Mouse (Mus musculus) MEL (cell line): Measurements from ENCODE around the gene Krtcap2.

Experiments used
- CTCF ChIP-seq, 3 experiments: IDR thresholded peaks in 2 of 3; conservative IDR thresholded peaks in 1 of 3; 2 replicates each; pipeline ENCODE4 v1.5.1; 2011 to 2012; ENCODE audit warnings: low read length in 3 of 3, low read depth in 2 of 3, mild to moderate bottlenecking in 2 of 3, improper control_type of control experiment in 1 of 3, inconsistent platforms in 1 of 3, mixed read lengths in 1 of 3, moderate library complexity in 1 of 3; ENCODE audit not compliant: control insufficient read depth in 1 of 3, insufficient read depth in 1 of 3, poor library complexity in 1 of 3, severe bottlenecking in 1 of 3
- ZKSCAN1 ChIP-seq: IDR thresholded peaks from 2 replicates; pipeline ENCODE4 v1.6.1; 2012; ENCODE audit warnings: low read depth, mild to moderate bottlenecking, inconsistent platforms, low read length, improper control_type of control experiment, moderate library complexity

DNA sequence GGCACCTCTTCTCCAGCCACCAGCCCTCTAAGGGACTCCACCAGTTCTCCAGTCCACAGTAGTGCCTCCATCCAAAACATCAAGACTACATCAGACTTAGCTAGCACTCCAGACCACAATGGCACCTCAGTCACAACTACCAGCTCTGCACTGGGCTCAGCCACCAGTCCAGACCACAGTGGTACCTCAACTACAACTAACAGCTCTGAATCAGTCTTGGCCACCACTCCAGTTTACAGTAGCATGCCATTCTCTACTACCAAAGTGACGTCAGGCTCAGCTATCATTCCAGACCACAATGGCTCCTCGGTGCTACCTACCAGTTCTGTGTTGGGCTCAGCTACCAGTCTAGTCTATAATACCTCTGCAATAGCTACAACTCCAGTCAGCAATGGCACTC, 15.2 kb upstream of the Krtcap2 start:
- TF ChIP-seq CTCF (IDR thresholded peaks at IDR 0.05 in 2 of 3, conservative IDR thresholded peaks at IDR 0.05 in 1 of 3; ENCODE audit: control insufficient read depth in 1 of 3, insufficient read depth in 1 of 3, low read depth in 2 of 3, low read length in 3 of 3, poor library complexity in 1 of 3, severe bottlenecking in 1 of 3) (no peak), ZKSCAN1 (no peak)
